Mouse (Mus musculus) hindbrain, embryonic 12.5 days (tissue): ENCODE measurements around the gene Caln1. TPM values are rescaled to one million over a fixed set of nuclear protein-coding genes. Genes with fewer than 3 reads are reported as not detected.

Experiments used
- ATAC-seq: fragments of 200-750 bp; cut with Nextera tagmentation; 2 replicates; pipeline ENCODE4 v1.8.0; 2017; ENCODE audit warnings: moderate TSS enrichment; ENCODE audit not compliant: low FRiP score
- H3K27ac ChIP-seq: fragments of 300-500 bp; sonication (generic); 2 replicates; pipeline ENCODE4 v1.5.1; 2016; ENCODE audit warnings: mild to moderate bottlenecking
- H3K27me3 ChIP-seq: fragments of 300-500 bp; sonication (generic); 2 replicates; pipeline ENCODE4 v1.6.1; 2016; ENCODE audit warnings: mild to moderate bottlenecking
- H3K36me3 ChIP-seq: fragments of 300-500 bp; sonication (generic); 2 replicates; pipeline ENCODE4 v1.6.1; 2016; ENCODE audit warnings: mild to moderate bottlenecking
- H3K4me1 ChIP-seq: fragments of 300-500 bp; sonication (generic); 2 replicates; pipeline ENCODE4 v1.6.1; 2016
- H3K4me2 ChIP-seq: fragments of 300-500 bp; sonication (generic); replicated peaks from 2 replicates; pipeline ENCODE4 v1.6.1; 2016; ENCODE audit warnings: mild to moderate bottlenecking
- H3K4me3 ChIP-seq: fragments of 300-500 bp; sonication (generic); 2 replicates; pipeline ENCODE4 v1.5.1; 2016; ENCODE audit warnings: mild to moderate bottlenecking
- H3K9ac ChIP-seq: fragments of 300-500 bp; sonication (generic); 2 replicates; pipeline ENCODE4 v1.6.1; 2016; ENCODE audit warnings: mild to moderate bottlenecking, moderate library complexity
- H3K9me3 ChIP-seq: fragments of 300-500 bp; sonication (generic); replicated peaks from 2 replicates; pipeline ENCODE4 v1.6.1; 2016; ENCODE audit warnings: mild to moderate bottlenecking
- WGBS: fragments of 180-500 bp; shearing (Covaris S2); methylation state at CpG from one replicate; pipeline ENCODE4 v1.1.7; 2016; 5-methylcytosine and 5-hydroxymethylcytosine counted together
- polyA plus RNA-seq: library from polyadenylated mRNA; unstranded; fragments of >200 nt; fragmentation: Nextera tagmentation; extraction: Ambion mirVana; gene quantifications from 2 replicates; pipeline ENCODE4 v1.2.1, GENCODE M21; 2016

The Caln1 gene
- polyA plus RNA-seq, 1 experiment from 2014 or later = 2.9 TPM

DNA sequence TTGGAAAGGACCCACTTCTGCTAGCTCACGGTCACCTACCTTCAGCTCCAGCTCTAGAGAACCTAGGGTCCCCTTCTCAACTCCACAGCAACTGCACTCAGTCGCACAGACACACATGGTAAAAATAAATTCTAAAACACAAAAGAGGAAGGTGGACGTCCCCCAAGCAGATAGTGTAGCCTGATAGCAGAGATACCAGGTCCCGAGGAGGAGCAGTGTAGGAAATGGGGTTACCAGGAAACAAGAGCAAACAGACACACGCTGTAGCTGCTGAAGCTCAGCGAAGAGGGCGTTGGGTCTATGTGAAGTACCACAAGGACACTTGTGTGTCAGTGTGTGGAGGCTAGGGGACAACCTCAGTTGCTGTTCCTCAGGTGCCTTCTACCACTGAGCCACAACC is 24.3 kb upstream of the Caln1 start:
- Histone ChIP-seq H3K9me3 (no peaks in the 10 kb centered on the region; the same call in 1 of the 2 replicates), H3K4me2 (no peak overlapping the region), H3K27ac (no peak overlapping the region), H3K4me3 (no peak overlapping the region), H3K9ac (no peak overlapping the region), H3K27me3 (no peaks in the 10 kb centered on the region), H3K36me3 (peaks cover 31% of the 10 kb centered on the region), H3K4me1 (0 out of 2 replicates have a peak, but pooled peaks cover 2% of the 10 kb centered on the region)
- 93% methylated on average over 7 of the region's 7 CpGs for WGBS
- no peak for ATAC-seq

DNA sequence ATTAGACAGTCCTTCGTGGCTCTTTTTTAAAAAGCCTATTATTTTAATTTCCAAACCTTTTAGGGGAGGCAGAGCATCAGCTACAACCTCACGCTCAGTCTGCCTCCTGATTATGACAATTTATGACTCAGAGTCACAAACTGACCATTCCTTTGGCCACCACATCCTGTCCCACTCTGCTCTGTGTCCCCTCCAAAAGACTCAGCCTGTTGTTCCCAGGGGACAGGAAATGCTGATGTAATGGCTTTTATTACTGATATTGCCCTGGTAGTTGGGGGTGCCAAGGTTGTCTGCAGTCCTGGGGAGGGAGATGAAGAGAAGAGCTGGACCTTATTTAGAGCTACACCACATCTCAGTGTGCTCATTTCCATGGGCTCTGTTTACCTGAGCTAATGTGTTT is 23.4 kb upstream of the Caln1 start:
- 89% methylated on average over 2 of the region's 2 CpGs for WGBS
- Histone ChIP-seq H3K9ac (no peak overlapping the region), H3K27ac (no peak overlapping the region), H3K4me2 (no peak overlapping the region), H3K36me3 (peaks cover 23% of the 10 kb centered on the region), H3K4me3 (no peak overlapping the region), H3K4me1 (0 out of 2 replicates have a peak, but pooled peaks cover 2% of the 10 kb centered on the region), H3K27me3 (no peaks in the 10 kb centered on the region), H3K9me3 (no peaks in the 10 kb centered on the region; the same call in 1 of the 2 replicates)
- ATAC-seq = no peak

DNA sequence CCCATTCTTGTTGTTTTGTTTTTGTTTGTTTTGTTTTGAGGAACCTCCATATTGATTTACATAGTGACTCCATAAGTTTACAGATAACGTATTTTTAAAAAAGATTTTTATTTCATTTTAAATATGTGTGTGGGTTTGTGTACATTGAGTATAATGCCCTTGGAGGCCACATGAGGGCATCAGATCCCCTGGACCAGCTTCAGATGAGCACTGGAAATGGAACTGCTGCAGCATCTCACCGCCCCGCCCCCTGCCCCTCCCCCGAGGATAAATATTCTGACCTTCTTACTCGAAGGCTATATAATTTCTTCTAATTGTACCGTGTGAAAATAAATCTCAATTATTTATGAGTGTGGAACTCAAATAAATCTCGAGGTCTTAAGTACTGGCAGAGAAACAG is 14.0 kb upstream of the Caln1 start:
- Histone ChIP-seq H3K36me3 (no peaks in the 10 kb centered on the region), H3K4me1 (no peaks in the 10 kb centered on the region), H3K27me3 (no peaks in the 10 kb centered on the region), H3K9me3 (no peaks in the 10 kb centered on the region), H3K4me2 (no peak overlapping the region), H3K9ac (no peak overlapping the region), H3K27ac (no peak overlapping the region), H3K4me3 (no peak overlapping the region)
- WGBS = 59% methylated on average over 7 of the region's 7 CpGs
- no peak for ATAC-seq

DNA sequence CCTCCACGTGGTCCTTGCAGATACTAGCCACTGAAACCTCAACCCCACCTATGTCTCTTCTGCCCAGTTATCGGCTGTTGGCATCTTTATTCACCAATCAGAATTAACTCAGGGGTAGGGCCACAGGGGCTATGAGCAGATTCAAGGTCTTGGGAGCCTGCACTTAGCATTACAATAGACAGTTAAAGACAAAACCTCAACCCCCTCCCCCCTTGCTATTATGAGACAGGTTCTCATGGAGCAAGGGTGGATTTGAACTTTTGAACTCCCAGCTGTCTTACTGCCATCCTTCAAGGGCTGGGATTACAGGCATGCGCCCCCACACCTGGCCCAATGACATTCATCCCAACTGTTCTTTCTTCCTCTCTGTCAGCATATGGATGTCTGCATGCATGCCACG is 6.1 kb upstream of the Caln1 start:
- Histone ChIP-seq H3K4me1 (0 out of 2 replicates have a peak, but pooled peaks cover 2% of the 10 kb centered on the region), H3K9me3 (no peaks in the 10 kb centered on the region)
- WGBS = 62% methylated on average over 4 of the region's 4 CpGs

DNA sequence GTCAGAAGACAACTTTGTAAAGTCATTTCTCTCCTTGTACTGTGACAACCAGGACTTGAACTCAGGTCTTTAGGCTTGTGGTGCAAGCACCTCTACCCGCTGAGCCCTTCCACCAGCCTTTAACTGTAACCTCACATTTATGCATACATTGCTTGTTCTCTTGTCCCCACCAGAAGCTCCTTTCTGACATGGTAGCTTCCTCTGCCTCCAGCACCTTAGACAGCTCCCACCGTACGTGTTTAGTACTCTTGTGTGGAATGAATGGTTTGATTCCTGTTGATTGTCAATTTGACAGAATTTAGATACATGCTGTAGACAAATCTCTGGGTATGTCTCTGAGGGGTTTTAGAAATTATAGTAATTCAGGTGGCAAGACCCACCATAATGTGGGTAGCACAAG is 5.5 kb upstream of the Caln1 start:
- no peaks in the 10 kb centered on the region; the same call in 1 of the 2 replicates for H3K27me3 ChIP-seq
- H3K27ac ChIP-seq = no peak overlapping the region
- H3K9ac ChIP-seq = no peak overlapping the region
- no peaks in the 10 kb centered on the region for H3K36me3 ChIP-seq
- H3K4me1 ChIP-seq = 0 out of 2 replicates have a peak, but pooled peaks cover 2% of the 10 kb centered on the region
- no peak for ATAC-seq
- H3K4me2 ChIP-seq = no peak overlapping the region
- 50% methylated on average over 3 of the region's 3 CpGs for WGBS
- no peaks in the 10 kb centered on the region for H3K9me3 ChIP-seq
- no peak overlapping the region for H3K4me3 ChIP-seq

More for the DNA sequence above, 6.1 kb upstream of the Caln1 start:
- Histone ChIP-seq H3K27ac (no peak overlapping the region), H3K27me3 (no peaks in the 10 kb centered on the region; the same call in 1 of the 2 replicates), H3K4me3 (no peak overlapping the region), H3K36me3 (no peaks in the 10 kb centered on the region), H3K9ac (no peak overlapping the region), H3K4me2 (no peak overlapping the region)
- no peak for ATAC-seq

DNA sequence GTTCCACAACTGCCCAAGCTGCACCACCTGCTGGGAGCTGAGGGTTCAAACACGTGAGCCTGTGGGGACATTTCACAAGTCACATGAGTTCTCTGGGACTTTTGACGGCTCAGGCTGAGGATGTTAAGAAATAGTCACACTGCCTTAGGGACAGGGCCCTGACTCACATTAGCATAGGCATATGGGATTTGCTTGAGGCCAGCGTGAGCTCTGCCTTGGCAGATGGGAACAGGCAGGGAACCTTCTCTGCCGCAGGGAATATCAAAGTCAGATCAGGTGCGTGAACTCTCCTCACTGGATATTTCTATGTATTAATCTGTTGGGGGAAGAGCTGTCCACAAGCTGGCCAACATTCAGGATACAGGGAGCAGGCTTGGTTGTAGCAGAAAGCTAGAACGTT is 1.0 kb upstream of the Caln1 start:
- Histone ChIP-seq H3K9me3 (no peaks in the 10 kb centered on the region), H3K27ac (no peak overlapping the region), H3K4me2 (no peak overlapping the region), H3K36me3 (no peaks in the 10 kb centered on the region), H3K9ac (no peak overlapping the region), H3K4me1 (no peaks in the 10 kb centered on the region), H3K4me3 (no peak overlapping the region), H3K27me3 (no peaks in the 10 kb centered on the region; the same call in 1 of the 2 replicates)
- 78% methylated on average over 6 of the region's 6 CpGs for WGBS
- ATAC-seq = no peak

DNA sequence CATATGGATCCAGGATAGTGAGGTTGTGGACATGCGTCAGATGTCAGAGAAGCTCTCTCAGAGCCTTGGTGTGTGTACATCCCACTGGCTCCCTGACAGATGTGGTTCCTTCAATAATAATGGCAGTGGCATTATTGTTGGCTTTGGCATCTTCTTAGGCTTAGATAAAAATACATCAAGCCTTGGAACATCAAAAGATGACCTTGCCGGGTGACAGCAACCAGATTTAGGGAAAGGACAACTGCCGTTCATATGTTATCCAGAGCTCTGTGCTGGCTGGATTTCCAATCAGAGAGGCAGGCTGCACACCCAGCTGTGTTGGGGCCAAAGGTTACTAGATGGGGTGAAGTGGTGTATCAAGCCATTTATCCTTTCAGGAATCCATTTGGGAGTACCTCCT is 6.2 kb downstream of the Caln1 start:
- Histone ChIP-seq H3K9ac (no peak overlapping the region), H3K4me3 (no peak overlapping the region), H3K9me3 (no peaks in the 10 kb centered on the region), H3K4me2 (no peak overlapping the region), H3K4me1 (no peaks in the 10 kb centered on the region), H3K27me3 (no peaks in the 10 kb centered on the region), H3K27ac (no peak overlapping the region), H3K36me3 (no peaks in the 10 kb centered on the region)
- no peak for ATAC-seq
- 85% methylated on average over 3 of the region's 3 CpGs for WGBS

DNA sequence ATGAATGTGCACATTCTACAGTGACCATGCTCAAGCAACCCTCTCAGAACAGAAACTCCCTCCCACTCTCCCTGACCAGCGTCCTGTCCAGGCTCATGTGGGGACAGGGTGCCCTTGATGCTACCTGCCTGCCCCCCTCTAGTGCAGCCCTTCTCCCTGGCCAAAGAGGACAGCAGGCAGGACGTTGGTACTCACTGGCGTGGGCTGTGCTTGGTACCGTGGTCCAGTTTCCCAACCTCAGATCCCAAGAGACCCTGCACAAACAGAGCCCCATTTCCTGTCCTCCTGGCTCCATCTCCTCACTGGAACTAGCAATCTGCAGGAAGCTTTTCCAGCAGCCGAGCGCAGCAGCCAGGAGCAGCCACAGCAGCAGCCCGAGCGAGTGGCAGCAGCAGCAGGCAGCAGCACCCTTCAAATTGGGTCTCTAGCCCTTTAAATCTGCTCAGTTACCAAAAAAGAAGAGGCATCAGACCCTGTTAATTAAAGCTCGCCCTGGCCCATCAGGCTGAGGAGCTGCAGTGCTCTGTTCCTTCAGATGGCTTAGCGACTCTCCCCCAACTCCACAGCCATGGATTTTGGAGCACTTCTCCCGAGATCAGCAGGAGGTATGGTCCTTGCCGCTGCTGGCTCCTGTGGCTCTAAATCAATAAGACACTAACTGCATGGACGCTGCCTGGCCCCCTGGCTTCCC is 15.1 kb downstream of the Caln1 start, which contains the start of gene A330070K13Rik:
A330070K13Rik (minus strand) TSS at position 410 of the 691 bp plus-strand sequence.
- WGBS = 17% methylated on average over 13 of the region's 13 CpGs

DNA sequence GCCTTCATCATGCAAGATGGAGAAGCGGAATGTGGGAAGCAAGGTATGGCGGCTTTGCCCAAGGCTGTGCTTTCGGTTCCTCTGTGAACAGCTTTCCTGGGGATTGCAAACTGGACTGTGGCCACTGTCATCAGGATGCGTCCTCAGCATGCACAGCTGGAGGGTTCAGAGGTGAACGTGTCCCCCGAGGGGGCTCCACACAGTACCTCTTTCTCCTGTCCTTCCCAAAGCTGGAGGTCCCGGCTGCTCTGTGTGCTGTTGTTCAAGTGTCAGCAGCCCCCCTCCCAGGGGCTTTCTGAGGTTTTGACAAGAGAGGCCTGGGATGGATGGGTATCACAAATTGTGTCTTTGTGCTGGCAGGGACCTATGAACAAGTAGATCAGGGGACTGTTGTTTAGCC is 17.2 kb downstream of the Caln1 start:
- WGBS = 44% methylated on average over 7 of the region's 7 CpGs
- Histone ChIP-seq H3K27me3 (0 out of 2 replicates have a peak, but pooled peaks cover 5% of the 10 kb centered on the region), H3K36me3 (no peaks in the 10 kb centered on the region), H3K4me3 (no peak overlapping the region), H3K9ac (no peak overlapping the region), H3K4me1 (peaks cover 13% of the 10 kb centered on the region), H3K4me2 (no peak overlapping the region), H3K9me3 (0 out of 2 replicates have a peak, but pooled peaks cover 4% of the 10 kb centered on the region), H3K27ac (no peak overlapping the region)
- no peak for ATAC-seq

More for the DNA sequence above, 15.1 kb downstream of the Caln1 start, which contains the start of gene A330070K13Rik:
- Histone ChIP-seq H3K4me2 (peak within 1 kb of the TSS; percentile 46), H3K9me3 (no peaks in the 10 kb centered on the region), H3K27me3 (0 out of 2 replicates have a peak, but pooled peaks cover 8% of the 10 kb centered on the region), H3K4me3 (peak within 1 kb of the TSS; percentile 20), H3K9ac (peak within 1 kb of the TSS; percentile 49), H3K4me1 (peaks cover 13% of the 10 kb centered on the region), H3K36me3 (no peaks in the 10 kb centered on the region), H3K27ac (no peak within 1 kb of the TSS)
- no peak for ATAC-seq

DNA sequence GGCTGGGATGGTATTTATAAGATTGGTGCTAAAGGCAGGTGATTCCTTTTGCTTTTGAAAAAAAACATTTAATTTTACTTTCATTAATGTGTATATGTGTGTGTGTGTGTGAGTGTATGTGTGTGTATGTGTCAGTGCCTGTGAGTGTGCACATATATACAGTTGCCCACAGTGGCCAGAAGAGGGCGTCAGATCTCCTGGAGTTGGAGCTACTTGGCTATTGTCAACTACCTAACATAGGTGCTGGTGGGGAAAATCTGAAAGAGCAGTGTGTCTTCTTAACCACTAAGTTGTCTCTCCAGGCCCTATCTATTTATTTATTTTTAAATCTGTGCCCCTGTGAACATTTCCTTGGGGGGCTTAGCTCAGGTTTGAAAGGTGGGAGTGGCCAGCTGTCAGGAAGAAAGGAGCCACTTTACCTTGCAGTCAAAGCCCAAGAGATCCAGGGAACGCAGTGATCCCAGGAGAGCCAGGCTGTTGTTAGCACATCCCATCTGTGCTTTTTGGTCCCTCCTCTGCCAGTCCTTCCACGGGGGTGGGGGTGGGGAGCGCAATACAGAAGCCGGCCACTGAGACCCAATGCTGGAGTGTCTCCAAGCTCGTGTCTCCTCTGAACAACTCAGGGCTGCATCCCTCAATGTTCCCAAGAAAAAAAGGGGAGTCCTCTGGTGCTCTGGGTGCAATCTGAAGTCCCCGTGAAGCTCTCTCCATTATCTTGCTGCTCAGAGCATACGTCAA is 24.5 kb downstream of the Caln1 start:
- H3K27ac ChIP-seq = no peak overlapping the region
- no peak overlapping the region for H3K4me3 ChIP-seq
- no peaks in the 10 kb centered on the region for H3K36me3 ChIP-seq
- no peaks in the 10 kb centered on the region for H3K27me3 ChIP-seq
- no peak for ATAC-seq
- 0 out of 2 replicates have a peak, but pooled peaks cover 4% of the 10 kb centered on the region for H3K9me3 ChIP-seq
- 47% methylated on average over 8 of the region's 8 CpGs for WGBS
- no peak overlapping the region for H3K9ac ChIP-seq
- H3K4me1 ChIP-seq = no peaks in the 10 kb centered on the region
- H3K4me2 ChIP-seq = no peak overlapping the region

DNA sequence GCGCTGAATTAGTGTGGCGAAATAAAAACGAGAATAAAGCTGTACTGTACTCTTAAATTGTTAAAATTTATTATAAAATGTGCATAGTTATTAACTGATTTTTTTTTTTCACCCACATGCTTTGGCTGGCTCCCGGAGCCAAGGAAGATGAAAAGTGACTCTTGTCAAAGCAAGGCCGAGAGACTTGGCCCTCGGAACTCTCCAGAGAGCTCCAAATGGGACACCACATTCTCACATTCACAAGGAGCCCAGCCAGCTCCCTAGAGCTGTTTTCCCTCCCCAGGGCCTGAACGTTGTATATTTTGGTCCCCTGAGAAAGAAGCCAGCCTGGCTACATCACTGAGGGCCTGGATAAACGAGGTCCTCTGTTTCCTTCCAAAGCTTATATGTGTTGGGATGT is 25.1 kb downstream of the Caln1 start:
- 0 out of 2 replicates have a peak, but pooled peaks cover 4% of the 10 kb centered on the region for H3K9me3 ChIP-seq
- H3K27ac ChIP-seq = no peak overlapping the region
- H3K36me3 ChIP-seq = no peaks in the 10 kb centered on the region
- no peak overlapping the region for H3K4me2 ChIP-seq
- H3K4me3 ChIP-seq = no peak overlapping the region
- H3K27me3 ChIP-seq = no peaks in the 10 kb centered on the region
- 78% methylated on average over 8 of the region's 8 CpGs for WGBS
- H3K4me1 ChIP-seq = no peaks in the 10 kb centered on the region
- H3K9ac ChIP-seq = no peak overlapping the region
- ATAC-seq = no peak

DNA sequence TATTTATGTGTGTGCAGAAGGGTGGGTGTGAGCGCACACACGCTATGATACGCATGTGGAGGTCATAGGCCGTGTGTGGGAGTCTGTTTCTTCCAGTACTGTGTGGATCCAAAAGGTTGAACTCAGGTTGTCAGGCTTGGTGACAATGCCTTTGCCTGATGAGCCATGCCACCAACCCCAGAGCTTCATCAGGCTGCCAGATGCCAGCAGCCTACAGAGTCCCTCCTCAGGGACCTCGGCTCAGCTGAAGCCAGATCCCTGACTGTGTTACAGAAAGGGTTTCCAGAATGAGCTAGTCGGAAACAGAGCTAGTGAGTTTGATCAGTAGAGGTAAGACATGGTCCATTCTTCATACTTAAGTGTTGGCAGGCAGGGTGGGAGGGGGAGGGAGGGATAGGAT is 25.9 kb downstream of the Caln1 start:
- Histone ChIP-seq H3K9ac (no peak overlapping the region), H3K4me1 (no peaks in the 10 kb centered on the region), H3K27me3 (no peaks in the 10 kb centered on the region), H3K27ac (no peak overlapping the region), H3K36me3 (no peaks in the 10 kb centered on the region), H3K4me2 (no peak overlapping the region), H3K4me3 (no peak overlapping the region), H3K9me3 (0 out of 2 replicates have a peak, but pooled peaks cover 4% of the 10 kb centered on the region)
- WGBS = 77% methylated on average over 6 of the region's 6 CpGs
- ATAC-seq = no peak
